Mouse (Mus musculus) ovary, postnatal 14 days (tissue): ENCODE measurements around the gene H2afy.

Source experiments
- DNase-seq: peaks from one replicate; pipeline ENCODE4 v3.0.0; 2022; ENCODE audit warnings: low spot score

Gene H2afy

DNA sequence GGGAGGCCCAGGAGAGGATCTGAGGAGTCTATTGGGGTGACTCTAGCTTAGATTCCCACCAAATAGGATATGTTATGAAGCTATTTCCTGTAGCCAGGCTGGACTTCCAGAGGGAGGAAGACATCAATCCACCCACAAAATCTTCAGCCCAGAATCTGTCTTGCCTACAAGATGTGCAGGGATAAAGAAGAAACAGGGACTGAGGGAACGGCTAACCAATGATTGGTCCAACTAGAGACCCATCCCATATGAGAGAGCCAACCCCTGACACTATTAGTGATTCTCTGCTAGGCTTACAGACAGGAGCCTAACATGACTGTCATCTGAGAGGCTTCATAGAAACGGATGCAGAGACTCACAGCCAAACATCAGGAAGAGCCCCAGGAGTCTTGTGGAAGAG is 7.9 kb upstream of the H2afy start:
- DNase-seq: no peak

DNA sequence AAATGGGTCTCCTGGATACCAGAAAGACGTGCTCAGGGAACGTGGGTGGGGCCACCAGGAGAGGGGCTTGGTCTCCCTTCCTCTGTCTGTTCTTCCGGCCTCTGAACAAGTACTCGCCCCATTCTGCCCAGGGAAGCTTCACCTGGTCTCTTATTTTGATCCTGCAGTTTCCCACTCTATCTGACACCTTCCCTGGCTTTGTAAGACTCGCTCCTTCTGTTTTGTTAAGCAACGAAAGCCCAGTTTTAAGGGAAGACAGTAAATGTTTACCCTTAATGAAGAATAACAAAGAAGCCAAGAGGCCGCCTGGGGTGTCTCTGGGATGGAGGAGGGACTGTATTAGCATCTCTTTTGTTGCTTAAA is 7.0 kb upstream of the H2afy start:
- no peak for DNase-seq

DNA sequence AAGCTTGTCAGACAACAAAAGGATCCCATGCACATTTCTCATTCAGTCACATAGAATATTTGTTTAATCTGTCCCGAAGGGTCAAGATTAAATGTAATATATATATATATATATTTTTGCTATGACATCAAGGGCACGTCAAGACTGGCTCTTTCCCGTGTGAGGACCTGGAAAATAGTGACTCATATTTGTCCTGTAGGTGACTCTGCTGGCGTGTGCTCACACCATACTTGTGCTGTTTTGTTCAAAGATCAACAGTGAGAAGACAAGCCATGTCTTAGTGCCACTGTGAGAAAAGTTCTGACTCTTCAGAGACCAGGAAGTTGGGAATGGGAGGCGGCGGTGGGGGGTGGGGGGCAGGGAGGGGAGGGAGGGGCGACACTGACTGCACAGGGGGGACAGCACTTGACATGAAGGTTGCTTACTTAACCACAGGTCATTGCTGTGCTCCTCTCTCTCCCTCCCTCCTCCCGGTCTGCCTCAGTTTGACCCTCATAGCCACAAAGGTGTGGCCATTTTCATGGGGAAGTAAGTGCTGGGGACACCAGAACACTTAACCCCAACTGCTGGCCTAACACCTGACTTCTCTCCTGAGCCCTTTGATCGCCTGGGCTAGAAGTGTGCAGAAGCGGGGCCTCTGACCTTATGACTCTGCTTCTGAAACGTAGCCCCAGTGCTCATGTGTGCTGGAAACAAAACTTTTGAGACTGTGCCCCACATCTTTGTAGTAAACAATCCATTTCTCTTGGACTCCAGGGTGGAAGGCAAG is 6.4 kb upstream of the H2afy start:
- DNase-seq: no peak

DNA sequence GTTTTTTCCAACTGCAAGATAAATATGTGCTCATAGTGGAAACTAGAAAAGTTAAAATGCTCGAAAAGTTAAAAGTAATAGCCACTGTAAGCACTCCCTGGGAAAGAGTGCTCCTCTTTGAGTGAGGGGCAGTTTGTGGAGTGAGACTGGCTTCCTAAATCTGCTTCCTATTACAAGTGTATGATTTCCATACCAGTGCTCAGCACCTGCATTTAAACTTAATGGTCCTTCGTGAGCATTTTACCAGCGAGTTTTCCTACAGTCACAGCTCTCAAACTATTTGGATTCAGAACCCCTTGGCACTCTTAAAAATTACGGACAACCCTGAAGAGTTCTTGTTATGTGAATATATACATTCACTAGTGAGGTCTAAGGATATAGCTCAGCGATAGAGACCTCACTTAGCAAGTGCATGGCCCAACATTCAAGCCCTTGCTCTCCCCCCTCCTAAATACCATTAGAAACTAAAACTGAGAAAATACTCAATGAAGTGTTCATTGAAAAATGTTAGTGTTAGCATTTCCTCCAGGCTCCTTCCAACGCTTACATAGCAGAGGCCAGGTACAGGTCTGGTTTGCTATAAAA is 3.1 kb upstream of the H2afy start:
- DNase-seq: no peak

DNA sequence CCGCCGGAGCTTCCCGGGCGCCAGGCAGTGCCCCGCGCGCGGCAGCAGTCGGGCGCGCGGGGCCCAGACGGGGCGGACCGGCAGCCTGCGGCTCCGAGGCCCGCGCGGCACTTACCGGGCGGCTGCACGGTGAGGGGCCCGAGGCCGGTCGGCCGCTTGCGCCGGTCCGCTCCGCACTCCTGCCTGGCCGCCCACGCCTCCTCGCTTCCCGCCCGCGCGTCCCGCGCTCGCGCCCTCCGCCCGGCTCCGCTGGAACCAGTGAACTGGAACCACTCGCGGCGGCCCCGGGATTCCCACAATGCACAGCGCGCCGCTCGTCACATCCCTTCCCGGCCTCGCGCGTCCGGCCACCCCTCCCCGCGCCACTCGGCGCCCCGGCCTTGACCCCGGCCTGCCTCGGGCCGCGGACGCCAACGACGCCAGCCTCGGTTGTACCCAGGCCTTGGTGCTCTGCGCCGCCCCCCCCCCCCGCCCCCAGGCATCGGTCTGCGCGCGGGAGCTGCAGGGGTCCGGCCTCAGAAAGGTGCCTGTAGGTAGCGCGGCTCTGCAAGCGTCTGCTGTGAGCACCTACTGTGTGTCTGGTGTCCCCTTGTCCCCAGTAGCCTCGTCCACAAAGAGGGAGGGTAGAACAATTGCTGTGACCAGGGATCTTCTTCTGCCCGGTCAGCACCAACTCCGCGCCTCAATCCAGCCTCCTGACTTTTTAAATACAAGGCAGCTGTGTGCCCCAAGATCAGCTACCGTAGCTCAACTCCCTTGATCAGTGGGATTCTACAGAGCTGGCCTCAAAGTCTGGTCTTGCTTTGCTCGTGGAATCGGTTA is 719 bp downstream of the H2afy start:
- DNase-seq: peak; percentile 88

DNA sequence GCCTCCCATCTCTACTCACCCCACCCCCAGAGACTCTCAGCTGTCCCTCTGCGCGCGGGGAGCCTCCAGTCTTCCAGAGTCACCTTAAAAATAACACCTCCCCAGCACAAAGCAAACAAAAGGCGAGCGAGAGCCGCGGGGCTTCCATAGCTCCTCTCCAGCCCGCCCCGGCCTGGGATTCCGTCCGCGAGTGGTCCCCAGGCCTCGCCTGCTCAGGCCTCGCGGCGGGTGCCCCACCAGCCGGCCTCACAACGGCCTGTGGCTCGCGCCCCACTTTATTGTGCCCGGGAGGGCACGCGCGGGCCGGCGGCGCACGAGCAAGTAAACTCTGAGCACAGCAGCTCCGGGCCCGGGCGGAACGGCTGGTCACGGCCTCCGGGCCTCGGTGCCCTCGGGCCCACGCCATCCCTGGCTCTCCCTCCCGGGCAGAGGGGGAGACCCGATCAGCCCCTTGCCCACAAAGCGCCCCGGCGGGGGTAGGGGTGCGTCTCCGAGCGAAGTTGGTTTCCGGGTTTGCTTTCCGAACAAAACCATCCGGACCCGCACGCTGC is 1.5 kb downstream of the H2afy start:
- DNase-seq: no peak

DNA sequence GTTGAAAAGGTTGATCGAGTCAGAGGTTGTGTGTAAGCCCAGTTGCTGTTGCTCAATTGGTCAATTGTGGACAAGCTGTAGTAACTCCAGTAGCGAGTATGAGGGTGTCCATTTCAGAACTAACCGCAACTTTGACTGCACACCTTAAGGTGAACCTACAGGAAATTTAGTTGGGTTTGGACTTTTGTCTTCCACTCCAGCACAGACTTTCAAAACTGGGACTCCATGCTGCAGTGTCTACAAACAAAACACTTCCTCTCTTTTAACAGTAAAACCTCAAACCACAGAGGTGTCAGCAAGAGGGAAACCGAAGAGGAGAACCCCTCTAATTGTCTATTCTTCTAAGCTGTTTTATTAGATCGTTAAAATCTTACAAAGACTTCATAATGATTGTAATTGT is 2.1 kb downstream of the H2afy start:
- DNase-seq: no peak

DNA sequence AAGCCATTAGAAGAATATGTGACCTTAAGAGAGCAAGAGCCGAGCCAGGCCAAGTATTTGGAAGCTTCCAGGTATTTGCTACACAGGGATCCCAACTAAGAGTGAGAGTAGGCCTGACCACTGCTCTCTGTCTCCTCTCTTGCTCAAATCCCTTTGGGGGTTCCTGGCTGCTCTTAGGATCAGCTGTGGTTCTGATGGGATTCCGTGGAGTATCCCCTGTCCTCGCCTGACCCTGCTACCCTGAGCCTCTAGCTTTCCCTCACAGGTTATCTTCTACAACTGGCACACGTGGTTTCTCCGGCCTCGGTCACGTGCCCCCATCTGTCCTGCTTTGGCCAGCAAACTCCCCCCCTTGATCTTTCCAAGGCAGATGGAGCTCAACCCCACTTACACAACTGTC is 3.2 kb downstream of the H2afy start:
- no peak for DNase-seq

DNA sequence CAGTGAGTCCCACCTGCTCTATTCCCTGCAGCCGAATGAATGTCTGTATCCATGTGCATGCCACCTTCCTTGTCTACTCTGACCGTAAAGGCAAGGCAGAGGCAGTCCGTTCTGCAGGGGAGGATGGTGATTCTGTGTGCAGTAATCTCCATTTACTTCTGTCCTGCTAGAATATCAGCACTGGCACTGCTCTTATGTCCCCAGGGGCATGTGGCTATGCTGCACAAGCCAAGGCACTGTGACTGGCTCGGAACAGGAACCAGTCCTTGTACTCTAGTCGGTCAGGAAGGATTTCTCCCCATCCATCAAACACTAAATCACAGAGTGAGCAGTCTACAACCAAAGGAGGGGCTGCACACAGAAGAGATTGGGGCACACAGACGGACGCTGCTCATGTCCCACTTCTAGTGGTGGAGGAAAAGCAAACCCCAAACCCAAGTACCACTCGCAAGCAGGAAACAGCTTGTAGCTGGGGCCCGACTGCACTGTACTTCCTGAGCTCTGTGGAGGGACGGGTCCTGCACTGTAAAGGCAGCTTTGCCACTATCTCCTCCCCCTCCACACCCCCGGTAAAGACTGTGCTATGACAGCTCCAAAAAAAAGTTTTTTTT is 3.7 kb downstream of the H2afy start:
- no peak for DNase-seq

DNA sequence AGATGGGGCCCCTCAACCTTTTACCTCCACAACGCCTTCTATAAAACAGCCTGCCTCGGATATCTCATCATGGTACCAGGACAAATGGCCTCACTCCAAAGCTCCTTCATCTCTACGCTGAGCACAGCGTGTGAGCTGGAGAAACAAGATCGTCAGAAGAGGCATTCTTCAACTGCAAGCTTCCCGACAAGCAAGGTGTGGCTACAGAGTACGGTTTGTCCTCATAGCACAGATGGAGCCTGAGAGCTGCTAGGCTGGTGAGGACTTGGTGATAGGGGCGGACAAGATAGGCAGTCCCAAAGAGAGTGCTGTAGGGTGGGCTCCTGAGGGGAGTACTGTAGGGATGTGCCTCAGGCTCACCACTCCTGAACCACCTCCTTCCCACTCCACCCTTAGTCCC is 5.6 kb downstream of the H2afy start:
- DNase-seq: no peak

DNA sequence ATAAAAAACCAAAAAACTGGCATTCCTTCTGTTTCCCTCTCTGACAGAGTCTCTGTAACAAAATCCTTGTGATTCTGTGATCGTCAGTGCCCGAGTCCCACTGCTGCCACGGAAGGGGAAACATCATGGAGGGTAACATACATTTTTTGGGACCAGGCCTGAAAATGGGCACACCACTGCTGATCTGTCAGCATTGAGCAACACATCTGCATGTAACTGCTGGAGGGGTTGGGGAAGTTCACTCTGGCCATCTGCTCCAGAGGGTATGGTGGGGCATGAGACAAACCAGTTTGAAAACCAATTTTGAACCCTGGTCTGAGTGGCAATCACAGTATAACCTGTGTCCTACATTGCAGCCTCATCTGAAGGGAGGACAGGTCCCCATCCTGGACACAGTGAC is 6.6 kb downstream of the H2afy start:
- no peak for DNase-seq

DNA sequence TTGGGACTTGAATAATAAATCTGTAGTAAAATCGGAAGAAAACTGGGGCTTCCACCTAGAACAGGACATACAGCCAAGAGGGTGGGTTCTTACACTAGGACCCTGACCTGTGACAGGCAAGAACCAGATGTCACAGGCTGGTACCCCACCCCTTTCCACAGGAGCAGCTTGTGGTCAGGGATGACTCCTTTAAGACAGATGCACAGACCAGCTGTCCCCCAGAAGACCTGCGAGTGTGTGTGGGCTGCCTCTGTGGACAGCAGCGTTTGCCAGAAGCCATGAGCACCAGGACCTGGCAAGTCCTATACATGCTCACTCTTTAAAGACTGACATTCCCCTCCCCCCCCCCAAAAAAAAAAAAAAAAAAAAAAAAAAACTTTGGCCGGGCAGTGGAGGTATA is 7.1 kb downstream of the H2afy start:
- no peak for DNase-seq

DNA sequence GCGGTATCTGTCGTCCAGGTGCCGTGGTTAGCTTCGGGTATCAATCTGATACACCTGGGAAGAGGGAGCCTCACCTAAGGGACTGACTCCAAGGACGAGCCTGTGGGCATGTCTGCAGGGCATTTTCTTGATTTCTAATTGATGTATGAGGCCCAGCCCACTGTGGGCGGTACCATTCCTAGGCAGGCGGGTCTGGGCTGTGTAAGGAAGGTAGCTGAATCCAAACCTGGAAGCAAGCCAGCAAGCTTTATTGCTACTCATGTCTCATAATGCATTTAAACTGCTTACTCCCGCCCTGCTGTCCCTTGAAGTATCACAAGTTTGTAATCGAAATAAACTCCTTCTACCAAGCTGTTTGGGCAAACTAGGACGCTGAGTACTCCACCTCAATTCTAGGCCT is 10.5 kb downstream of the H2afy start:
- no peak for DNase-seq

DNA sequence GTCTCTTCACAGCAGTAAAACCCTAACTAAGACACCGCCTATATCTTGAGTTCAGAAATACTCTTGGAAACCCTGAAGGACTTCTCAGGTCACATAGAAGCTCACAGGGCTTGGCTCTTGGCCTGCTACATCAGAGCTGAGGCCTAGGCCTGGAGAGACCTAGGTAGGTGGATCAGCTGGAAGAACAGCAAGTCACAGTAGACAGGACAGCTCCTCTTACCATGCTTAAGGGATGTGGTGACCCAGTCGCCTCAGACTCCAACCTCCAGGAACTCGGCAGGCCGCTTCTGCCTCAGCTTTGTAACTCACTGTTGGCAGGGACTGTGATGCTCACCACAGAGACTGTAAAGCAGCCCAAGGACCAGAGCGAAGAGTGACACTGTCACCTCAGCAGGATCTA is 13.1 kb downstream of the H2afy start:
- DNase-seq: no peak

DNA sequence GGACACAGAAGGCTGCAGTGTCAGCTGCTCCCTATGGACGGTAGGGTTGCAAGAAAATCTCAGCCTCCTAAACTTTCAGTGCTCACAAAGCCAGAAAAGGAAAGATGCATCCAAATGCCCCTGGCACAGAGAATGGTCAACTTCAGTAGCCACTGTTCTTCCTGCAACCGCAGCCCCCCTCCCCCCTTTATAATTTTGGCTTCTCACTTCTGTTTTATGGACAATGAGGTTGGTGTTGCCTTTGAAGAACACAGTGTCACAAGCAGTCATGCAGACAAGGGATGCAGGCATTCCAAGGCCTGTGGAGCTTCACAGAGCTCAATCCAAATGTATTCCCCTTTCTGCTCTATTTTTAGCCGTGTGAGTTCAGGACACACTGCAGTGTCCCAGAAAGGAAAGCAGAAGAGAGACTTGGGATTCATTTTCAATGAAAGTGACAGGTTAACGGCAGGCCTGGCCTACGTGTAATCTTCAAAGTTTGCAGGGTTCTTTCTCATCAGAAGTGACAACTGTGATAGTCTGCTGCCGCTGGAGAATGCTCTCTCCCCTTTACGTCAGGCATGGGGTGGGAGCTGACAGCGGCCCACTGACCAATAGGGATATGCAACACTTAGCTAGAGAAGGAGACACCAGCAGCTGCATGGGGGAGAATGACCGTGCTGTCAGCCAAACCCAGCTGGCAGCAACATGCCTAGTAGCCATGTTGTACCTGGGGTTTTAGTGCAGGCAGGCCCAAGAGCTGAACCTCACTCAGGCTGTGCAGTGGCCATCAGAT is 18.0 kb downstream of the H2afy start:
- DNase-seq: no peak

DNA sequence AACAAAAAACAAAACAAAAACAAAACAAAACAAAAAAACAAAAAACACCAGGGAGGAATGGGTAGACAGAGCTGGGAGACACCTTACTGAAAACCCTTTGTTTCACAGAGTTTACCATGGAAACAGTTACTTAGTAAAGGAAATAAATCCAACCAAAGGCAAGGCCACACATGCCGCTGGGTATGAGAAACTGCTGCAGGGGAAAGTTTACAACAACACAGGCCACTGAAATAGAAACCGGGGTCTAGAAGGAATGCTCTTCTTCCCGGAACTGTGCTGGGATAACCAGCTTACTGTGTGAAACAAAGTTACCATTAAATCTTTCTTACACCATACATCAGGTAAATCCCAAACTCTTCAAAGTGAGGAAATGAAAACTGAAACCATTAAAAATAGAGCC is 20.3 kb downstream of the H2afy start:
- DNase-seq: no peak

DNA sequence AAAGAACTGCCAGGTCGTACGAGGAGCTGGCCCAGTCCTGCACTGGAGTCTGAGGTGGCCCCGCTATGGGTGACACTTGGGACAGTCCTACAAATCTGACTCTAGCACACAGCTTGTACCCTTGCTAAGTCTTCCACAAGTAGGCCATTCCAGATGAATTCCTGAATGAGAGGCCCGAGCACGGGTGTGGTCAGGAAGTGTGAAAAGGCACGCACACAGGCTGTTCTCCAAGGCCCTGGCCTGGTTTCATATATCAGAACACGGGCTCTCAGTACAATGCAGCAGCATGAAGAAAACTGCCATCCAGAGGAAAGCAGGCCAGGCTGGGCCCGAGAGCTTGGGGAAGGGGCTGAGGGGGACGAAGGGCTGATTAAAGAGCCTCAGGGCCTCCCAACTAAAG is 20.8 kb downstream of the H2afy start:
- DNase-seq: no peak

DNA sequence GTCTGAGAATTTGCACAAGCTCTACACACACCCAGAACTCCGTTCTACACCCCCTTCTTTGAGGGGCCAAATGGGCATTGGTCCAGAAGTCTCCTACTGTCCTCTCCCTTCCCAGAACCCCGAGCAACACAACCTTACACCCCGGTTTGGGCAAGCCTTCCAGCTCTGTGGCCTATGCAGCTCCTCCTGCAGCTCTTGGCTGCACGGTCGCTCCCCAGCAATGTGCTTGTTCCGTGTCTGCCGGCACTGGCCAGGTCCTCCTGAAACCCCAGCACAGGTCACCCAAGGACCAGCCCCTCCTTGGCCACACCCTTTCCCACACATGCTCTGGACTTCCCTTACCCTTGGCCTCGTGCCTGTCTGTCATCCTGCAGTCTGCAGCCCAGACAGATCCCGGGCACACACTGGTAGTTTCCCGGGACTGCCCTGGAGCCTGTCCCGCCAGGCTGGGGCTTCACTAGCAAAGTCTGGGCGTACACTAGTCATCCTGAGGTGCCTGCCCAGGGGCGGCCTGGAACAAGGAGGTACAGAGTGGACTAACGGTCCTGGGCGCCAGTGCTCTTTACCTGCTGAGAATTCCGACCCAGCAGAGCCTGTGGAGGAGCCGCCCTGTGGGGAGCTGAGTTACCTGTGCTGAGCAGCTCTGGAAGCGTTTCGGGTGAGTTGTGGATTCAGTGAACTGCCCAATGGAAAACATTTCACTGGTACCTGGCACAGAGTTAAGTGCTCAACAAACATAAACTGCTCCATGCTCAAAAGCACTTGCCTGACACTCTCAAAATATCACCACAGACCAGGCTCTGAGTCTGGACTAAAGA is 22.5 kb downstream of the H2afy start:
- no peak for DNase-seq

DNA sequence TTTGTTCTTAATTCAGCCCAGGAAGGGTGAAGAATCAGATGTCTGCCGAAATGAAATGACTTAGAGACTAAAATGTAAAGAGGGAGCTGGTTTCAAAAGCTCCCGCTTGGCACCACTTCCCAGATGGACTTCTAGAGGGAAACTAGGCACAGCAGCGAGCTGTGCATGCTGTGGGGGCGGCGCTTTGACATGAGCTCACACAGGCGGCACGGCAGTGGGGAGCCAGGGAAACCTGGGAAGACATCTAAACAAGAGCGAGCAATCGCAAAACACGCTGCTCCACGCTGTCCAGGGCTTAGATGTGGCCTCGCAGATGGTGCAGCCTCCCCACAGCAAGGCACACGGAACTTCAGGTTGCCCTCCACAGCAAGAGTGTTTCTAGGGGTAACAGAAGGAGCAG is 23.2 kb downstream of the H2afy start:
- DNase-seq: no peak

DNA sequence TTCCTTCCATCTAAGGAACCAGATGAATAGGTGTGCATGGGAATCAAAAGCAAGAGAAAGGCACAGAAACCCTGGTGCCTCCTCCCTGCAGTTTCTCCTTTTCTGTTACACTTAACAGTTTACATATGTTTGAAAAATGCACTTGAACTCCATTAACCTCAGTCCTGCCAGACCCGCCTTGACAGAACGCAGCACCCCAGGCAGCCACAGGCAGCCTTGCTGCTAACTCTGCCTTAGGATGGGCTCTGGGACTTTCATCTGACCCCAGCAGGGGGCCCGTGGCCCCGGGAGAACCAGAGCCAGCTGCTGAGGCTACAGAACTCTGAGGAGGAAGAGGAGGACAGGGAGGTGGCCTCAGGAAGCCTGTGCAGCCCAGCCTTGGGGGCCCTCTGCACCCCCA is 23.7 kb downstream of the H2afy start:
- no peak for DNase-seq

DNA sequence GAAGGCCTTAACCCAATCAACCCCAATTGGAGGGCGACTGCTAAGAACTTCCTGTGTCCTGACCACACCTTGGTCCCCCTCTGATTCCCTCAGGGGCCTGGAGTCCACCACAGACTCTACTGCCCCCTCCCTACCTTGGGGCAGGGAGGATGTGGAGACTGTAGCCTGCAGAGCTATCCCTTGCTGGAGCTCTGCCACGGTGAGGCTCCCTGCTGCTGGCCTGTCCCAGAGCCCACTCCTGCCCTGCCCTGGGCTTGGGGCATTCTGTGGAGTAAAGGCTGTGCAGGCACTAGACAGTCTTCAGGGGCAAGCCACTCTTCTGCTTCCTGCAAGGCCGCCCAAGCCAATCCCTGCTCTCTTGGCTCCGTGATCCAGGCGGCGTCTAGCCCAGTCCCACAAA is 24.6 kb downstream of the H2afy start:
- DNase-seq: no peak
